Mouse (Mus musculus): ENCODE results near the gene Cenpq. TPM values are rescaled to one million over a fixed set of nuclear protein-coding genes. Genes with fewer than 3 reads are reported as not detected.

The Cenpq gene
- polyA plus RNA-seq, 2 experiments from 2014 or later = 36.6 to 37.1 TPM

Other genes with a start within 250 kb of the Cenpq start
- not detected for gene Esp1, start 207.9 kb downstream of the Cenpq start, polyA plus RNA-seq (2017; shearing (Covaris generic))
- gene Crisp2, start 128.0 kb downstream of the Cenpq start, polyA plus RNA-seq (2017; shearing (Covaris generic)) = not detected
- gene Rhag, start 123.9 kb downstream of the Cenpq start, polyA plus RNA-seq (2017; shearing (Covaris generic)) = 1 to 10 TPM in 1 of 2 experiments, under 1 TPM in 1; 0.28 to 2.0 TPM
- not detected for gene 9130008F23Rik, start 54.5 kb downstream of the Cenpq start, polyA plus RNA-seq (2017; shearing (Covaris generic))
- gene Glyatl3, start 20.7 kb downstream of the Cenpq start, polyA plus RNA-seq (2017; shearing (Covaris generic)) = not detected
- gene Mut, start 362 bp downstream of the Cenpq start, polyA plus RNA-seq (2017; shearing (Covaris generic)) = 10 to 100 TPM; 16.3 to 17.4 TPM

Measured in activated CD4-positive, CD25-positive, alpha-beta regulatory T cell, adult 4 months (primary cell).